Mouse (Mus musculus): Measurements from ENCODE around the gene Pigo. TPM values are rescaled to one million over a fixed set of nuclear protein-coding genes. Genes with fewer than 3 reads are reported as not detected.
"Not testable (repeated sequence)": the region's sequence is repeated elsewhere in the genome, so short reads cannot be mapped to it uniquely, and the experiment has no call there.

Gene Pigo
- polyA plus RNA-seq, 1 experiment: 21.0 TPM

DNA sequence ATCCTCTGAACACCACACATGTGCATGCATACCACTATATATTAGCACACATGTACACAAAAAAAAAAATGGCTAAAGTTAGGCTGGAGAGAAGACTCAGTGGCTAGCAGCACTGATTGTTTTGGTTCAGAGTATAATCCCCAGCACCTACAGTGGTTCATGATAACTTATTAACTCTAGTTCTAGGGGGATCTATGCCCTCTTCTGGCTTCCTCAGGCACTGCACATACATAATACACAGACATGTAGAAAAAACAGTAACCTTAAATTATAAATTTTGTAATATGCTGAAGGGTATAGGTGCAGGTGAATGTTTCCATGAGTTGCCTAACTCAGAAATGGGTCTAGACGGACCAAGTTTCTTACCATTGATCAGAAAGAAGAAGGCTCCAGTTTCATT is 37.3 kb downstream of the Pigo start:
- no peaks in the 10 kb centered on the region for H3K4me1 ChIP-seq (ENCODE audit: control insufficient read depth, insufficient read depth, low read length)
- TF ChIP-seq CTCF (IDR thresholded peaks at IDR 0.05; ENCODE audit: extremely low read depth, insufficient read depth, low read length) (no peak), POLR2A (IDR thresholded peaks at IDR 0.05; ENCODE audit: extremely low read depth, insufficient read depth, low read length) (no peak)
- H3K27ac ChIP-seq (ENCODE audit: insufficient read depth, low read length): no peak overlapping the region

GRCm38 (mm10) chr4:42980467-42980866 is 45.2 kb downstream of the Pigo start:
- not testable (repeated sequence) for H3K4me3 ChIP-seq (ENCODE audit: insufficient read depth, low read length); H3K27ac ChIP-seq (ENCODE audit: insufficient read depth, low read length); H3K4me1 ChIP-seq (ENCODE audit: control insufficient read depth, insufficient read depth, low read length)

More for the DNA sequence above, 37.3 kb downstream of the Pigo start:
- H3K4me3 ChIP-seq (ENCODE audit: insufficient read depth, low read length): no peak overlapping the region

GRCm38 (mm10) chr4:42978062-42978461 is 47.6 kb downstream of the Pigo start:
- TF ChIP-seq CTCF (IDR thresholded peaks at IDR 0.05; ENCODE audit: extremely low read depth, insufficient read depth, low read length): peak; percentile 17; the same call in 1 of the 2 replicates
- TF ChIP-seq POLR2A (IDR thresholded peaks at IDR 0.05; ENCODE audit: extremely low read depth, insufficient read depth, low read length): no peak

GRCm38 (mm10) chr4:42973868-42974267 is 51.8 kb downstream of the Pigo start:
- TF ChIP-seq CTCF (IDR thresholded peaks at IDR 0.05; ENCODE audit: extremely low read depth, insufficient read depth, low read length) (no peak), POLR2A (IDR thresholded peaks at IDR 0.05; ENCODE audit: extremely low read depth, insufficient read depth, low read length) (no peak)

More at GRCm38 (mm10) chr4:42978062-42978461, 47.6 kb downstream of the Pigo start:
- no peaks in the 10 kb centered on the region for H3K4me1 ChIP-seq (ENCODE audit: control insufficient read depth, insufficient read depth, low read length)
- no peak overlapping the region for H3K27ac ChIP-seq (ENCODE audit: insufficient read depth, low read length)
- no peak overlapping the region for H3K4me3 ChIP-seq (ENCODE audit: insufficient read depth, low read length)

DNA sequence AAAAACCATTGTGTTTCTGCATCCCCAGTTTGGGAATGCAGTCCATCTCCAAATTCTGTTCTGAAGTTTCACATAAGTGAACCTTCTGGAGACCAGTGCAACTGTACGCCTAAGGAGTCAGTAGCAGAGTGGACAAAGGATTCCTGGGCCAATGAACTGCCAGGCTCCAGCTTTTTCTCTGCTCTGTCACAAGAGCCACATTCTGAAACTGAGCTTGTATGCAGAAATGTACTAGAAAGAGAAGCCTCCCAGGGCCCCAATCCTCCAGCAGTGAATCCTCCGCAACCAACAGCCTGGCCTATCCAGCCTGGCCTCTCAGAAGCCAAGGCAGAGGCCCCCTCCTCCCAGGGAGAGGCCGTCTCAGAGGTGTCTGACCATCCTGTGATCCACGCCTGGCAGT is 52.7 kb downstream of the Pigo start:
- TF ChIP-seq CTCF (IDR thresholded peaks at IDR 0.05; ENCODE audit: extremely low read depth, insufficient read depth, low read length): no peak
- TF ChIP-seq POLR2A (IDR thresholded peaks at IDR 0.05; ENCODE audit: extremely low read depth, insufficient read depth, low read length): no peak
- no peak overlapping the region for H3K27ac ChIP-seq (ENCODE audit: insufficient read depth, low read length)
- no peaks in the 10 kb centered on the region for H3K4me1 ChIP-seq (ENCODE audit: control insufficient read depth, insufficient read depth, low read length)
- no peak overlapping the region for H3K4me3 ChIP-seq (ENCODE audit: insufficient read depth, low read length)

More at GRCm38 (mm10) chr4:42973868-42974267, 51.8 kb downstream of the Pigo start:
- Histone ChIP-seq H3K4me1 (ENCODE audit: control insufficient read depth, insufficient read depth, low read length) (no peaks in the 10 kb centered on the region), H3K4me3 (ENCODE audit: insufficient read depth, low read length) (no peak overlapping the region), H3K27ac (ENCODE audit: insufficient read depth, low read length) (no peak overlapping the region)

DNA sequence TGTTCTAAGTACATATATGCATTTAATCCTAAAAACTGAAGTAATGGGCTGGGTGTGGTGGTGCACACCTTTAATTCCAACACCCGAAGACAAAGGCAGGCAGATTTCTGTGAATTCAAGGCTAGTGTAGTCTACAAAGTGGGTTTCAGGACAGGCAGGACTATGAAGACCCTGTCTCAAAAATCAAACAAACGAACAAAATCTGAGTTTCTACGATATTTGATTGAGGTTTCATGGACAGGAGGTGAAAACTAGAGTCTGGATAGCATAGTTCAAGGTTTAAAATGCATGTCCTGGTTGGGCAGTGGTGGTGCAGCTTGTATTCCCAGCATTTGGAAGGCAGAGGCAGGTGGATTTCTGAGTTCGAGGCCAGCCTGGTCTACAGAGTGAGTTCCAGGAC is 56.3 kb downstream of the Pigo start, which contains the start of gene 1700022I11Rik:
Gene 1700022I11Rik (plus strand): TSS at position 301 of the 400 bp plus-strand sequence.
- Histone ChIP-seq H3K4me1 (ENCODE audit: control insufficient read depth, insufficient read depth, low read length) (no peaks in the 10 kb centered on the region), H3K27ac (ENCODE audit: insufficient read depth, low read length) (no peak within 1 kb of the TSS), H3K4me3 (ENCODE audit: insufficient read depth, low read length) (no peak within 1 kb of the TSS)
- TF ChIP-seq CTCF (IDR thresholded peaks at IDR 0.05; ENCODE audit: extremely low read depth, insufficient read depth, low read length) (no peak), POLR2A (IDR thresholded peaks at IDR 0.05; ENCODE audit: extremely low read depth, insufficient read depth, low read length) (no peak)

Other genes starting within 250 kb of the Pigo start
- gene Fam205a1, start 171.9 kb downstream of the Pigo start, polyA plus RNA-seq (2012; rRNA removed): 0.15 and 0.23 TPM in 2 replicates
- 0.13 and 0.23 TPM in 2 replicates for gene Gm12394, start 169.0 kb downstream of the Pigo start, polyA plus RNA-seq (2012; rRNA removed)
- gene Fam205c, start 151.6 kb downstream of the Pigo start, polyA plus RNA-seq (2012; rRNA removed): 0.15 TPM in 1 of 2 replicates, not detected in the other
- gene Phf24, start 109.2 kb downstream of the Pigo start, polyA plus RNA-seq (2012; rRNA removed): 282 and 292 TPM in 2 replicates
- gene Dnajb5, start 76.0 kb downstream of the Pigo start, polyA plus RNA-seq (2012; rRNA removed): 96.0 and 107 TPM in 2 replicates
- not detected in 2 replicates for gene 1700022I11Rik, start 56.2 kb downstream of the Pigo start, polyA plus RNA-seq (2012; rRNA removed)
- gene Vcp, start 25.3 kb downstream of the Pigo start, polyA plus RNA-seq (2012; rRNA removed): 171 and 176 TPM in 2 replicates
- 25.0 and 28.4 TPM in 2 replicates for gene Fancg, start 15.3 kb downstream of the Pigo start, polyA plus RNA-seq (2012; rRNA removed)
- gene Stoml2, start 5.9 kb upstream of the Pigo start, polyA plus RNA-seq (2012; rRNA removed): 128 and 132 TPM in 2 replicates
- 28.5 and 29.2 TPM in 2 replicates for gene Fam214b, start 20.4 kb upstream of the Pigo start, polyA plus RNA-seq (2012; rRNA removed)
- gene Unc13b, start 33.1 kb upstream of the Pigo start, polyA plus RNA-seq (2012; rRNA removed): 66.7 and 77.8 TPM in 2 replicates
- gene Atp8b5, start 241.3 kb upstream of the Pigo start, polyA plus RNA-seq (2012; rRNA removed): 0.55 and 0.77 TPM in 2 replicates